Mouse (Mus musculus) layer of hippocampus, adult 9-10 months (tissue): Measurements from ENCODE around the gene Pnma1.

Source experiments
- DNase-seq: peaks from one replicate; pipeline ENCODE4 v3.0.0; 2022; ENCODE audit warnings: low spot score

Gene Pnma1

DNA sequence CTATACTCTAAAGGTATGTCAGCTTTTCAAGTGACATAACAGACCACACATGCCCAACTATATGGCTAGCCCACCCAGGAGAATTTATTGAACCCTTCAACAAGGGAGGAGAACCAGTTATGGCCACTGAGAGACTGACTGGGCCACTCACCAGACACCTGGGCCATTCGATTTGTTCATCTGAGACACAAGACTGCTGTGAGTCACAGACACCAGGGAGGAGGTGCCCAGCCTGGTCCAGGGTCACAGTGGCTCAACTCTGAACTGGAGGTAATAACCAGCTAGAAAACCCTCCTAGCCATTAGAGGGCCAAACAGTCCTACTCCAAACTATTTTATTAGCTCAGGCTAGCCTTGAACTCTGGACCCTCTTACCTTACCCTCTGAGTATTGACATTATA, 29.8 kb upstream of the Pnma1 start:
- no peak for DNase-seq

- no peak for DNase-seq
These were observed 28.8 kb upstream of the Pnma1 start for GRCm38 (mm10) chr12:84176886-84177765.

- DNase-seq, result no peak
These were observed 28.0 kb upstream of the Pnma1 start for GRCm38 (mm10) chr12:84176126-84176769.

DNA sequence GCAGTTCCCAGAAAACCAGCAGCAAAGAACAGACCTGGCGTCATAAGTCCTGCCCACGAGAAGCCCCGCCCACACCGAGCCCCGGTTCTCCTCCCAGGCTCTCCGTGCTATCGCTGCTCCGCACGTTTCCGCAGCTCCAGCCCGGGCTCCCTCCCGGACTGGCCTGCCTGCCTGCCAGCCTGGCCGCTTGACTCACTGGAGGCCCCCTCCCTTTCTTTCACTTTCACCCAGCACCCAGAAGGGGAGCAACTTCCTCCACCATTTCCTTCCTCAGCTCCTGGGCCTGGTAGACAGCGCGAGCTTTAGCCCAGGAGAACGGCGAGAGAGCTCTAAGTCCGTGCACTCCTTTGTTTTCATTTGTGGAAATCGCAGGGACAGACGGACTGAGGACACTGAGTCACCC, 27.4 kb upstream of the Pnma1 start:
- no peak for DNase-seq

DNA sequence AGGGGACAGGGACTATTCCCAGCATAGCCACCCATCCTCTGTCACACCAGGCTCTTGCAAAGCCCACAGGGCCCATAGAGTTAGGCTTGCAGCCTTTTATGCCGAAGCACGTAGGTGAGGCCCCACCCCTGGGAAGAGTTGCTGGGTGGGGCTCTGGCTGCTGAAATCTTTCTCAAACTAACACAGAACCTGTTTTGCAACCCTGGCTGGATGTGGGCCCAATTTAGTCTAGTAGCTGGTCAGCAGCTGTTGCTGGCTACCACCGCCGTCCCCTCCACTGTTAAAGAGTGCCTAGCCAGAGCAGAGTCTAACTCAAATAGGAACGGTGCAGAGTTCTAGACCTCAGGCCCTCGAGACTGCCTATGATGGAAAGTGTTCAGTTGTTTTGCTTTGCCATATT, 26.6 kb upstream of the Pnma1 start:
- no peak for DNase-seq

DNA sequence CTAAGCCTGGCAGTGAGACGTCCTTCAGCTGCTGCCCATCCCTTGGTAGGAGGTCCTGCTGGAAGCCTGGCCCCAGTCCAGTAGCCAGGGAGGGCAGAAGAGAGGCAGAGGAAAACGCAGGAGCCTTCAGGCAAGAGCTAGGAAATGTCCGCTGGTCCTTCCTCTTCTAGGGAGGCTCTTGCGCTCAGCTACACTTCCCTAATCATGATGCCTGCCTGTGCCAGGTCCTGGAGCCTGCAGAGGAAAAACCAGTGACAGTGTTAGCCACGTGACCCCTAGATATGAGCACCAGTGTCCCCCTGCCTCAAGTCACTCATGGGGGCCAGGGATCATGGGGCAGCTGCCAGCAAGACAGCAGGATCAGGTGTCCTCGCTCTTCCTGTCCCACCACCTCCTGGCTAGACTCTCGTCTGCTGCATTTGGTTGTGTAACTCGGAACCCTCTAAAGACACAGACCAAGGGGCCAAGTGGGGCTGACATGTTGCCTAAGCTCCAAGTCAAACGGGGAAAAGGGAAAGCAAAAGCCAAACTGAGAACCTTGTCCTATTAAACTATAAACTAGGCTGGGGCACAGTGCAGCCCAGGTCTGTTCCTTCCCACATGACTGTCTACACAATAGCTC, 26.0 kb upstream of the Pnma1 start:
- DNase-seq, result no peak

DNA sequence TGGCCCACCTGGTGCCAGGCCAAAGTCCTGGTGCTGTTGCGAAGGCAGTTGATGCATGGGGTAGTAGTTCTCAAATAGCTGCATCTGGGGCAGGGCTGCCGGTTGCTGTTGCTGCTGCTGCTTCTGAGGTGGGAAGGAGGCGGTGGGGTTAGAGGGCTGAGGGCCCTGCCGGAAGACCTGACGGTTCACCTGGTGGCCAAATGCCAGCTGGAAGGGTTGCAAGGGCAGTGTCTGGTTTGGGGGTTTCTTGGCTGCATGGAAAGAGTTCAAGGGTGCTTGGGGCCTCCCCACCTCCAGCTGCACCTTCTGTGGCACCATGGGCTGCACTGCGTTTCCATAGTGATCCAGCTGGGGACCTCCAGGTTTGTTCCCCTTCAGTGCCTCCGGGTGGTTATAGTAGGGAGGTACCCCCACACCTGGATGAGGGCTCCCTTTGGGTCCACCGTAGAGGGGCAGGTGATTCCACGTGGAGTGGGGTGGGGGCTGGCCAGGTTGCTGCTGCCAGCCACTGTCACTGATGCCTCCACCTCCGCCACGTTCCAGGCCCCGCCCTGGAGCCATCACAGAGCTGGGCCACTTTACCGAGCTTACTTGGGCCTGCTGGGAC, 25.1 kb upstream of the Pnma1 start:
- DNase-seq, result no peak

GRCm38 (mm10) chr12:84172862-84173261, 24.6 kb upstream of the Pnma1 start:
- no peak for DNase-seq

DNA sequence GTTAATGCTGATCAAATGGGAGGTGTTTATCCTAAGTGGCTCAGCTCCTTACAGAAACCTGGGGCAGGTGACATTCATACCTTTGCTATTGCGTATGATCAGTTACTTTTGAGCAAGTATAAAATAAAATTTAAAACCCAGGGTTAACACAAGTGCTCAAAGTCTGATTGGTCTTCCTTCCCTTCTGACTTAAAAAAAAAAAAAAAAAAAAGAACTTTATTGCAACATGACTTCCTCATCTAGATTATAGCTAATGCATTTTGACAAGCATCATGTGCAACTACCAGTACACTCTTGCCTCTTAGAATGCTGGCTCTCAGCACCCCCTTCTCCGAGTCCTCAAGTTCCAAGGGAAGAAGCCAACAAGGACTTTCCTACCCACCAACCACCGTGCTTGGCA, 23.9 kb upstream of the Pnma1 start:
- DNase-seq, result no peak

GRCm38 (mm10) chr12:84170610-84171009, 22.3 kb upstream of the Pnma1 start:
- no peak for DNase-seq

GRCm38 (mm10) chr12:84165631-84166373, 17.5 kb upstream of the Pnma1 start:
- no peak for DNase-seq

DNA sequence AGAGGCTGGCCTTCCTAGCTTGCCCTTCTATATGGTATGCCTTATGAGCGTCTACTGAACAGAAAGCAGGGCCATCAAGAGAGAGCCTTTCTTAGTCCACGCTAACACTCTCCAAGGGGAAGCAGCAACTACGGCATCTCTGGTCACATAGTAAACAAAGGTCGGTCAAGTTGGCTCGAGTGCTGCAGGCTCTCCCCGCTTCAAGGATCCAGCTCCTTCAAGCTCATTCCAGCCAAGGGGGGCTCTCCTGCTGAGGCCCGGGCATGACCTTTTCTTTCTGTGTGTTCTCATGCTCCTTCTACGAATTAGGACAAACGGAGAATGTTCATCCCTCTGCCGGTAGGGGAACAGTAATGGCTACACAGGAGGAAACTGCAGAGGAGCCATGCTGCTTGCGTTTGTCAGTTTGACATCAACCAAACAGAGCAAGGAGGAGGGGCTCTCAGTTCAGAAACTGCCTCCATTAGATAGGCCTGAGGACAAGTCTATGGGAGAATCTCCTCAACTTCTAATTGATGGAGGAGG, 15.4 kb upstream of the Pnma1 start:
- no peak for DNase-seq

GRCm38 (mm10) chr12:84163133-84163532, 14.8 kb upstream of the Pnma1 start:
- DNase-seq, result no peak

DNA sequence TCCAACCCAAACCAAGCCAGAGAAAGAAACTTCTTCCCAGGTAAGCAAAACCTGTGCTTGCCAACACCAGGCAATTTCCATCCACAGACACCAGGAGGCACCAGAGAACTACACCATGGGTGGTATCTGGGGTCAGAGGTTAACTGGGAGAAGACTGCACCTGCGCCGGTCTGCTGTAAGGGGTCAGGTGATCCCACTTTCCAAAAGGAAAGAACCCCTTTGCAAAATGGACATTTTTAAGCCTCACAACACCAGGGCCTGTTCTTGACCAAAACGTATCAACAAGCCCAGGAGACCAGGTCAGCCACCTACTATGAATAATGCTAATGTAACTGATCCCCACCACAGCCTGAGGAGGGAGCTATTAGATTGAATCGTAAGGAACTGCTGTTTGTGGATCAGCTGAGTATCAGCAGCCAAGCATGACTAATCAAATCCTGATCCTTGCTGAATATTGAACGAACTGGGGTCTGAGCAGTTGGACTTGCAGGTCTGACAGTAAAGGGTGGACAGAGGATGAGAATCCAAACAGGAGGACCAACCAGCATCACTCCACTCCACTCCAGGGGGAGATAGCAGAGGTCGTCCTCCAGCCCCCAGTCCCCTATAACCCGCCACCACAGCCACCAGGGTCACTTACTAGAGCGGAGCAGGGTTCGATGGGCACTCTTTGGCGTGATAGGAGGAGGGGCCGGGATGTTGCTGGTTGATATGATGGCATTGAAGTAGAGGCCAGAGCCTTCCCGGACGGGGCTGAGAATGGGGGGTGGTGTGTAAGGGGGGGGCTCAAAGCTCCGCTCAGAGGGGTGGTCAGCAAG, 13.5 kb upstream of the Pnma1 start:
- no peak for DNase-seq

GRCm38 (mm10) chr12:84161116-84161515, 12.8 kb upstream of the Pnma1 start:
- no peak for DNase-seq

- no peak for DNase-seq
These were observed 12.2 kb upstream of the Pnma1 start for GRCm38 (mm10) chr12:84160491-84160890.

- DNase-seq, result no peak
These were observed 9.9 kb upstream of the Pnma1 start for GRCm38 (mm10) chr12:84158156-84158555.

GRCm38 (mm10) chr12:84156210-84156609, 7.9 kb upstream of the Pnma1 start:
- DNase-seq, result no peak

GRCm38 (mm10) chr12:84155523-84155871, 7.2 kb upstream of the Pnma1 start:
- no peak for DNase-seq

DNA sequence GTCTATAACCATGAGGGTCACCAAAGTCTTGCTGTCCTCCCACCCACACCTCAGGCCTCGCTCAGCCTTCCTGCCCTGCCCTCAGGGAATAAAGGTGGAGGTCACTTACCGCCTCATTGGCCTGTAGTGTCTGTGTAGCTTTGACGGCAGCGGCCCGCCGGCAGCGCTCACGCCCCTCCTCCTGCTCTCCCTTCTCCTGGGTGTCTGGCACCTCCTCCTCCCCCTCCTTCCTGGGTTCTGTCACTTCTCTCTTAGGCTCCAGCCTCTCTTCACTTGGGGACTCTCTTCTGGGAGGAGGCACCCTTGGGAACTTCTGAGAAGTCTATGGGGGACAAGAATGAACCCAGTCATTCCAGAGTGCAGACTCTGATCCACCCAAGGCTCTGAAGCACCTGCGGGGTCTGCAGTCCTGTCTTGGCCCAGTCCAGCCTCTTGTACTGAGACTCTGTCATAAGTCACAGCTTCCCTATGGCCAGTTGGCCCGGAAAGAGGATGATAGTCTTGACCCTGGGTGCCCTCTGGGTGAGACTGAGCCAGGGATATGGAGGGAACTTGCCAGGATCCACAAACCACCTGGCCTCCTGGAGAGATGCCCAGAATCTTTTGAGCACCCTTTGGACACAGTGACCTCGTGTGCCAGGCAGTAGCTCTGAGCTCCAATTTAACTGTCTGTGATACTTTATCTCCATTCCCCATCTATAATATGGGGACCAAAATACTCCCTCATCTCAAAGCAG, 6.7 kb upstream of the Pnma1 start:
- DNase-seq, result no peak
